Mouse (Mus musculus) kidney, adult 2 months (tissue): Measurements from ENCODE around the gene Adat1.

Experiments
- CTCF ChIP-seq: fragments of 200-500 bp; conservative IDR thresholded peaks from 2 replicates; pipeline ENCODE4 v1.5.1; 2011; ENCODE audit warnings: low read depth, mild to moderate bottlenecking, control low read depth, low read length, moderate library complexity, mixed read lengths; ENCODE audit not compliant: insufficient read depth, insufficient read length
- POLR2A ChIP-seq: fragments of 200-500 bp; IDR thresholded peaks from one replicate; pipeline ENCODE4 v1.6.1; 2011; ENCODE audit warnings: low read depth, low read length, control low read depth

- TF ChIP-seq CTCF (no peak), POLR2A (no peak)
These were observed 18.0 kb downstream of the Adat1 start for GRCm38 (mm10) chr8:111974138-111974537.
